Mouse (Mus musculus): Measurements from ENCODE around the gene Fbxw5.
"Not testable (repeated sequence)": the region's sequence is repeated elsewhere in the genome, so short reads cannot be mapped to it uniquely, and the experiment has no call there.

Fbxw5 gene

GRCm38 (mm10) chr2:25526510-25527302, 26.2 kb downstream of the Fbxw5 start:
- no peak for DNase-seq

DNA sequence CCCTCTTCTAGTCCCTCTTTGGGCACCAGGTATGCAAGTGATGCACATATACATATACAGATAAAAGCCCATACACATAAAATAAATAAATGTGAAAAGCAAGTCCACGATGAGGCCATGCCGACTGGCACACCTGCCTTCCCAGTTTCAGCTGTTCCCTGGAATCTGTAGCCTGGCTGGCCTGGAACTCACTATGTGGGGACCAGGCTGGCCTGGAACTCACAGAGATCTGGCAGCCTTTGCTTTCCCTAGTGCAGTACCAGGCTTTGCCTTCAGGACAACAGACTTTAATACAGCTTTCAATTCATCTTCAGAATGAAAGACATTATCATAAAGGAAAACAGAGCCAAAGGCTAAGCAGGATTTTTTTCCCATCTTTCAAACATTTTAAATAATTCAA, 33.2 kb downstream of the Fbxw5 start:
- DNase-seq = no peak

GRCm38 (mm10) chr2:25534178-25534865, 33.8 kb downstream of the Fbxw5 start:
- DNase-seq = no peak

DNA sequence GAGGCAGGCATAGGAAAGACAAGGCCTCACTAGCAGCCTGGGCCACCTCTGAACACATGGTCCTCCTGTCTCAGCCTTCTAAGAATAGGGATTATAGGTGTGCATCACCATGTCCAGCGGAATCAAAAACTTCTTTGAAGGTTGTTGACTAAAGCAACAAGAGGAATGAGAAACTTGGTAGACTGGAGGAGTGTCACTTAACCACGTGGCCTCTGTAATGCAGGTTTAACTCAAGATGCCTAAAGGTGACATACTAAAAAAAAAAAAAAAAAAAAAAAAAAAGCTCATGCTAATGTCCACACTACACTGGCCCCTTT, 34.3 kb downstream of the Fbxw5 start:
- DNase-seq = no peak

DNA sequence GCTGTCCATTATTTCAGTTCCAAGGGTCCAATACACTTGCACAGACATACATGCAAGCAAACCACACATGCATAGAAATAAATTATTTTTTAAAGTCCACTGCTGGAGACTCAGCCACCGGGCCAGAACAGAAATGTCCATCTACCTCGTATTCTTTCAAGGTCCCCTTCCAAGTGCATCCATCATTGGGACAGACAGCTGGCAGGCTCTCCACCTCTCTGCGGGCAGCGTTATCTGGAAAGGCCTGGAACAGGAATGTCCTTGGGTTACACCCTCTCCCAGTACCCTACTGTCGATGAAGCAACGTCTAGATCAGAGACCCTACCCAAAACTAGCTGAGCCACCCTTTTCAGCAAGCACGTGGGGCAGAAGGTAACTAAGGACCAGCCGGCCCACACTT, 36.0 kb downstream of the Fbxw5 start:
- no peak for DNase-seq

DNA sequence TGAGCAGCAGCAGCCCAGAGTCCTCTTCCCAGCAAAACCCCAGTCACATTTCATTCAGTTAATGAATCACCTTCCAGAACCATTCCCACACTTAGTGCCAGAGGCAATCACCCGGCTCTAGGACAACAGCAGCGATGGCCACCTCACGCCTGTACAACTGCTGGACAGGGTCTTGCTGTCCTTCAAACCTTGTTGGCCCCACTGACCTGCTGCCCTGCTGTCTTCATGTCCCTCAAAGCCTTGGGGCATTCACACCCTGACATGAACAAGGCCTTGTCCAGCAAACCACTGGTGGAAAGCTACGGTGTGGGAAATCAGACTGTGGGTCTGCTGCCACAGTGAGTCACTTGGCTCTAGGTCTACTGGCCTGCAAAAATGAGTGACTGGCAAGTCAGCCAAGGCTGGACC, 40.0 kb downstream of the Fbxw5 start:
- DNase-seq = no peak

- no peak for DNase-seq
Observed at GRCm38 (mm10) chr2:25541644-25542367, 41.3 kb downstream of the Fbxw5 start.

DNA sequence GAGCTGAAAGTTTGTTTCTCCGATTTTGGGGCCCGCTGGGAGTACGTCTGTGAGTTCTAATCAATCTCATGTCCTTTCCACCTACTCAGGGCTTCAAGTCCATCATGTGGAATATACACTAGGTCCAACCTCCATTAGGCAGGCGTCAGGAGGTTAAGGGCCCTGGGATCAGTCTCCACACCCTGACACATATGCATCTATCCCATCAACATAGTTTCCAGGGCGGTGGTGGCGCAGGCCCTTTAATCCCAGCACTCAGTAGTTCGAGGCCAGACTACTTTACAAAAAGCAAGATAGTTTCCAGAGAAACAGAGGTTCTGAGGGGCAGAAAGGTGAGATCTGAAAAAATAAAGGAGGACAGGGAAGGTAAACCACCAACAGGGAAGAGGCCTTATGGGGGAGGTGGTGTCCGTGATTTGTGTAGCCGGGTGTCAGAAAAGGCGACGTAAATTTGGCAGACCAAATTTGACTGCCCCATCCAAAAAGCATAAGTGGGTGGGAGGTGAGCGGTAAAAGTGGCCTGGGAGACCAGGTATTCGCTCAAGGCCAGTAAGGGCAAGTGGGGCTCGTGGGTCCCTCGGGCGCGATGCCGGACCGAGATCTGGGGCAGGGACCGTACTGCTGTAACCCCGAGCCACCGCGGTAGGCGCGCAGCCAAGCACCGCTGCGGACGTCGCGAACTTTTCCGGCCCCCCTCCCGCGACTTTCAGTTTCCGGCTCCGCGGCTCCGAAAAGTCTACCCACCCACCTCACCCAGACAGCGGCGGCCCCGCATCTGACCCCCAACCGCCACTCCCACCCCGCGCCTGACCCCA, 45.7 kb downstream of the Fbxw5 start:
- DNase-seq = no peak

GRCm38 (mm10) chr2:25546811-25547491, 46.4 kb downstream of the Fbxw5 start, which contains the start of gene Traf2:
Traf2 (minus strand) TSS chr2:25546940.
- peak; percentile 99 for DNase-seq

GRCm38 (mm10) chr2:25549021-25549991, 48.8 kb downstream of the Fbxw5 start:
- no peak for DNase-seq

DNA sequence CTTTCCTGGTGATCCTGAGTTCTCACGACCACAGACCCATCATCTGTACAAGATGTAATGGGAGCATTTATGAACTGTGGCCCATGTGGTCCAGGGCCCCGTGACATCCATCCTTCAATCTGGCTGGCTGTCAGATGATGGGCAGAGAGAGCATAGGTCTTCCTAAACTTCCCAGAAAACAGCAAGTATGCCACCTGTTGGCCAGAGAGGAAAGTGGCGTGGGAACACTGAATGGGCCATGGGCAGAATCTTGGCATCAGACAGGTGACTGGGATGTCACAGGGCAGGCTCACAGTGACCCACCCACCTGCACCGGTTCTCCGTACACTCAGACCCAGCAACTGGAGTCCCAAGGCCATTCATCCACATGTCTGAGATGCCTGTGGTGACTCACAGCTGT, 50.6 kb downstream of the Fbxw5 start:
- DNase-seq = peak; percentile 47

- DNase-seq = not testable (repeated sequence)
Observed at GRCm38 (mm10) chr2:25553171-25553786, 52.7 kb downstream of the Fbxw5 start.
